ENCODE assay signal across 18 mouse cellular contexts in the genomic region with DNA sequence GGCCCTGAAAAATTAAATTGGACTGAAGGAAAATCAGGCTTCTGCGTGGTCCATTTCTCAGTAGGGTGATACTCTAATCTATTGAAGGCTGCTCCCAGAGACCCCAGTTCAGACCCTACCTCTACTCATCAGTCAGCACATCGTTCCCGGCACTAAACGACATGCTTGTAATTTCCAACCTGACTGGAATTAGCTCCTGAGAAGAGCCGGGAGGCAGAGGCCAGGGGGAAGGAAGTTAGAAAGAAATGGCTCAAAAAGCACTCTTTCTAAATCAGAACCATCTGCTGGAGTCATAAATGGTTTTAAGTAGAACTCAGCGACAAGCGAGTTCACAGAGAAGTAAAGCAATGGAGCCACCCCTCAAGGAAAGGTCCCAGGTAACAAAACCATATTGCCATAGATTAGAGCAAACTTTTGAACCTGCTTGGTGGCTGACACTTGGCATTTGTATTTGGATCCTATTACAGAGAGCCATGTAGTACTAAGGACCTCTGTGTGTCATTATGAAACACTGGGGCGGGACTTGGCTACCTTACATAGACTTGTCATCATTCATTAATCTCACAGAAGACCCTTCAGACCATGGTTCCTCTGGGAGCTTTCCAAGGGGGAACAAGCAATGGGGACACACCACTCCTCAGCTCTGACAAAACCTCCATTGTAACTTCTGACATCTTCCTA.
A peak's percentile ranks its signal among the peaks of the same experiment; 100 is the strongest.
DNase-seq lines count a peak whose midpoint lies in the region; ATAC-seq lines count a peak whose summit lies in the region.
"Had no signal": no experiment of that assay in that cellular context is flagged by ENCODE, and none has a peak within 500 bp of the region (broad histone marks: within the 10 kb centered on the region; RNA-seq: fewer than 3 reads in every experiment).

No protein-coding gene starts in this region.

- H3K36me3 ChIP-seq in heart, embryonic 14.5 days (ENCODE audit: control insufficient read depth, insufficient read depth, low read length): no peaks in the 10 kb centered on the region
- H3K36me3 ChIP-seq in neural tube, embryonic 15.5 days: no peaks in the 10 kb centered on the region
- H3K36me3 ChIP-seq: G1E had no signal

- peak overlapping the region; percentile 53 to 58; a peak in 3 of 4 replicates for H3K27ac ChIP-seq in heart, embryonic 14.5 days (replicated peaks in 1 of 2; ENCODE audit: control insufficient read depth in 1 of 2, insufficient read depth in 1 of 2, low read depth in 2 of 2, low read length in 2 of 2)
- H3K27ac ChIP-seq in neural tube, embryonic 15.5 days (replicated peaks): no peak overlapping the region
- H3K27ac ChIP-seq: hindbrain, embryonic 14.5 days had no signal

- ATAC-seq in heart, embryonic 14.5 days (ENCODE audit: insufficient number of reproducible peaks, insufficient read depth, low FRiP score, low read depth): no peak
- no peak for ATAC-seq in neural tube, embryonic 15.5 days (ENCODE audit: low FRiP score)
- ATAC-seq: forebrain, embryonic 16.5 days had no signal

- H3K4me3 ChIP-seq in heart, embryonic 14.5 days (ENCODE audit: control insufficient read depth in 1 of 2, insufficient read depth in 1 of 2, low read depth in 1 of 2, low read length in 2 of 2): no peak overlapping the region
- no peak overlapping the region for H3K4me3 ChIP-seq in neural tube, embryonic 15.5 days (replicated peaks)
- H3K4me3 ChIP-seq: erythroblast, embryonic 14.5 days; megakaryocyte, embryonic 14.5 days had no signal

- H3K27me3 ChIP-seq in heart, embryonic 14.5 days (ENCODE audit: control insufficient read depth, insufficient read depth, low read length): no peaks in the 10 kb centered on the region
- peaks cover 18% of the 10 kb centered on the region for H3K27me3 ChIP-seq in neural tube, embryonic 15.5 days (replicated peaks)
- H3K27me3 ChIP-seq: megakaryocyte, embryonic 14.5 days had no signal

- H3K4me2 ChIP-seq in heart, embryonic 14.5 days (ENCODE audit: low read length): no peak overlapping the region
- no peak overlapping the region for H3K4me2 ChIP-seq in neural tube, embryonic 15.5 days
- H3K4me2 ChIP-seq: hindbrain, embryonic 14.5 days had no signal

- DNase-seq in heart, postnatal 36 days: no peak
- DNase-seq in neural tube, embryonic 10.5 days (ENCODE audit: extremely low spot score, low spot score): peak; percentile 18
- DNase-seq in hindlimb bud, embryonic 11.5 days (ENCODE audit: extremely low spot score, low read depth, low spot score): peak; percentile 93
- DNase-seq in retina, postnatal 1 day: no peak
- DNase-seq in left cerebral cortex, postnatal 4 days: no peak
- DNase-seq: adrenal gland, postnatal 14 days; cerebellum, postnatal 10 days; gastrocnemius, postnatal 14 days; kidney, adult 2 months; lung, adult 2 months; thymus, postnatal 4 days had no signal

- WGBS in heart, embryonic 14.5 days: 45% methylated on average over 8 of the region's 8 CpGs
- WGBS in neural tube, embryonic 15.5 days: 71% methylated on average over 8 of the region's 8 CpGs

- peaks cover 11 to 14% of the 10 kb centered on the region in 2 experiments; a peak in 3 of 4 replicates for H3K4me1 ChIP-seq in heart, embryonic 14.5 days (ENCODE audit: control insufficient read depth in 2 of 2, insufficient read depth in 2 of 2, low read length in 2 of 2)
- no peaks in the 10 kb centered on the region for H3K4me1 ChIP-seq in neural tube, embryonic 15.5 days
- H3K4me1 ChIP-seq: megakaryocyte, embryonic 14.5 days had no signal

- H3K9ac ChIP-seq in heart, embryonic 14.5 days (ENCODE audit: low read length): no peak overlapping the region
- no peak overlapping the region for H3K9ac ChIP-seq in neural tube, embryonic 15.5 days (replicated peaks)
- H3K9ac ChIP-seq: hindbrain, embryonic 14.5 days had no signal

- intact Hi-C loops in heart, postnatal 36 days (cut with DNase I): no loop called here
- intact Hi-C loops in left cerebral cortex, postnatal 4 days (cut with DNase I): no loop called here

- 0 out of 2 replicates have a peak, but pooled peaks cover 5% of the 10 kb centered on the region for H3K9me3 ChIP-seq in heart, embryonic 14.5 days (ENCODE audit: control insufficient read depth, low read length)
- no peaks in the 10 kb centered on the region for H3K9me3 ChIP-seq in neural tube, embryonic 15.5 days (replicated peaks)
- H3K9me3 ChIP-seq: G1E had no signal

Comparison
In these comparisons a context has a peak if more than half of its experiments do, and no peak if none do; other contexts are left out.
1. DNase-seq: peak in neural tube, embryonic 10.5 days (single experiment) and hindlimb bud, embryonic 11.5 days (single experiment); none in heart, postnatal 36 days (0 of 2), retina, postnatal 1 day (single experiment) and left cerebral cortex, postnatal 4 days (single experiment).